Mouse (Mus musculus) monocyte, adult 2 months (primary cell): ENCODE data around the gene Frmd6.

Experiments
- DNase-seq, 2 experiments: peaks; one replicate each; pipeline ENCODE4 v3.0.0; 2022; ENCODE audit warnings: low spot score in 2 of 2, low read depth in 1 of 2

Frmd6 gene

GRCm38 (mm10) chr12:70890874-70891470, 65.7 kb downstream of the Frmd6 start:
- no peak for DNase-seq

- DNase-seq: no peak
Observed at GRCm38 (mm10) chr12:70895275-70895674, 70.0 kb downstream of the Frmd6 start.

- no peak for DNase-seq
Observed at GRCm38 (mm10) chr12:70896068-70896467, 70.8 kb downstream of the Frmd6 start.

GRCm38 (mm10) chr12:70897434-70897833, 72.1 kb downstream of the Frmd6 start:
- no peak for DNase-seq

GRCm38 (mm10) chr12:70898450-70898849, 73.1 kb downstream of the Frmd6 start:
- no peak for DNase-seq

- DNase-seq: no peak
Observed at GRCm38 (mm10) chr12:70904471-70904870, 79.2 kb downstream of the Frmd6 start.

- no peak for DNase-seq
Observed at GRCm38 (mm10) chr12:70906867-70907266, 81.6 kb downstream of the Frmd6 start.

- no peak for DNase-seq
Observed at GRCm38 (mm10) chr12:70907651-70908050, 82.3 kb downstream of the Frmd6 start.

- DNase-seq: no peak
Observed at GRCm38 (mm10) chr12:70908076-70908475, 82.8 kb downstream of the Frmd6 start.

GRCm38 (mm10) chr12:70910241-70910720, 85.0 kb downstream of the Frmd6 start:
- peak; percentile 17 to 49 for DNase-seq

- DNase-seq: peak; percentile 24 to 42
Observed at GRCm38 (mm10) chr12:70911029-70911428, 85.7 kb downstream of the Frmd6 start.

GRCm38 (mm10) chr12:70911676-70912379, 86.5 kb downstream of the Frmd6 start:
- peak in 1 of 2 experiments; percentile 22 for DNase-seq

- DNase-seq: peak; percentile 30 to 64
Observed at GRCm38 (mm10) chr12:70913429-70913828, 88.1 kb downstream of the Frmd6 start.

- no peak for DNase-seq
Observed at GRCm38 (mm10) chr12:70914387-70914786, 89.1 kb downstream of the Frmd6 start.

GRCm38 (mm10) chr12:70929781-70930180, 104.5 kb downstream of the Frmd6 start:
- no peak for DNase-seq

- DNase-seq: no peak
Observed at GRCm38 (mm10) chr12:70937150-70937549, 111.8 kb downstream of the Frmd6 start.

GRCm38 (mm10) chr12:70937571-70938384, 112.5 kb downstream of the Frmd6 start, which contains the start of gene Actr10:
Gene Actr10, plus strand, starts transcription at chr12:70937857.
- DNase-seq: peak; percentile 54 to 84

- no peak for DNase-seq
Observed at GRCm38 (mm10) chr12:70940806-70941205, 115.5 kb downstream of the Frmd6 start.

GRCm38 (mm10) chr12:70944181-70944580, 118.9 kb downstream of the Frmd6 start:
- no peak for DNase-seq

- no peak for DNase-seq
Observed at GRCm38 (mm10) chr12:70946585-70947256, 121.4 kb downstream of the Frmd6 start.
